In genomic region chr11:96872441-96873379, GRCm38 (mm10) we compare ENCODE assay signal across 9 mouse cellular contexts. TPM values are rescaled to one million over a fixed set of nuclear protein-coding genes. Genes with fewer than 3 reads are reported as not detected.
DNase-seq lines count a peak whose midpoint lies in the region; ATAC-seq lines count a peak whose summit lies in the region.
"Had no signal": no experiment of that assay in that cellular context is flagged by ENCODE, and none has a peak within 500 bp of the region (broad histone marks: within the 10 kb centered on the region; RNA-seq: fewer than 3 reads in every experiment).

No protein-coding gene starts in this region.

- peak; percentile 42 for ATAC-seq in hindbrain, embryonic 15.5 days (ENCODE audit: low FRiP score, low read depth)
- no peak for ATAC-seq in neural tube, embryonic 13.5 days (ENCODE audit: low read depth)
- ATAC-seq in megakaryocyte progenitor cell, adult 5-6 weeks (replicated peaks; ENCODE audit: poor library complexity) = no peak; the same call in 1 of the 2 replicates

- WGBS in hindbrain, embryonic 15.5 days = 3% methylated on average over 24 of the region's 24 CpGs
- 2% methylated on average over 24 of the region's 24 CpGs for WGBS in neural tube, embryonic 13.5 days

- H3K9me3 ChIP-seq in hindbrain, embryonic 15.5 days = no peaks in the 10 kb centered on the region
- no peaks in the 10 kb centered on the region for H3K9me3 ChIP-seq in neural tube, embryonic 13.5 days

- no peak overlapping the region for H3K4me3 ChIP-seq in hindbrain, embryonic 15.5 days
- no peak overlapping the region for H3K4me3 ChIP-seq in neural tube, embryonic 13.5 days

- H3K27ac ChIP-seq in hindbrain, embryonic 15.5 days (replicated peaks) = peak overlapping the region; percentile 97
- H3K27ac ChIP-seq in neural tube, embryonic 13.5 days (replicated peaks) = peak overlapping the region; percentile 99

- no peaks in the 10 kb centered on the region for H3K27me3 ChIP-seq in hindbrain, embryonic 15.5 days
- no peaks in the 10 kb centered on the region for H3K27me3 ChIP-seq in neural tube, embryonic 13.5 days

- peak overlapping the region; percentile 25 for H3K9ac ChIP-seq in hindbrain, embryonic 15.5 days
- H3K9ac ChIP-seq in neural tube, embryonic 13.5 days = peak overlapping the region; percentile 65

- peak; percentile 38 for DNase-seq in kidney, postnatal 10 days
- no peak for DNase-seq in kidney, postnatal 36 days
- peak; percentile 84 for DNase-seq in embryo, embryonic 11 days
- no peak for DNase-seq in urinary bladder, adult 2 months (ENCODE audit: low spot score)
- no peak for DNase-seq in spleen, adult 18-20 months

- peak overlapping the region; percentile 31 for H3K4me2 ChIP-seq in hindbrain, embryonic 15.5 days
- peak overlapping the region; percentile 39 for H3K4me2 ChIP-seq in neural tube, embryonic 13.5 days

- peaks cover 52% of the 10 kb centered on the region for H3K4me1 ChIP-seq in hindbrain, embryonic 15.5 days (replicated peaks)
- H3K4me1 ChIP-seq in neural tube, embryonic 13.5 days (replicated peaks) = peaks cover 61% of the 10 kb centered on the region

- H3K36me3 ChIP-seq in hindbrain, embryonic 15.5 days = no peaks in the 10 kb centered on the region
- no peaks in the 10 kb centered on the region for H3K36me3 ChIP-seq in neural tube, embryonic 13.5 days

RNA-seq across cellular contexts. Expression of gene Copz2, which starts 23.0 kb away (rescaled TPM):
- 21.9 and 25.9 TPM in 2 replicates for polyA plus RNA-seq in hindbrain, embryonic 15.5 days (2015; fragmentation: Nextera tagmentation; extraction: Ambion mirVana)
- 36.6 and 43.2 TPM in 2 replicates for polyA plus RNA-seq in neural tube, embryonic 13.5 days (2015; fragmentation: Nextera tagmentation; extraction: Ambion mirVana)
- 111 and 117 TPM in 2 replicates for polyA plus RNA-seq in urinary bladder, adult 2 months (2012; rRNA removed)
- 6.2 and 6.5 TPM in 2 replicates for total RNA-seq in megakaryocyte progenitor cell, adult 5-6 weeks (2015)
- total RNA-seq in megakaryocyte progenitor cell, adult 5-6 weeks (2017) = 3.3 and 4.0 TPM in 2 replicates

RNA-seq across cellular contexts. Expression of gene Nfe2l1, which starts 42.9 kb away (rescaled TPM):
- 74.3 and 80.5 TPM in 2 replicates for polyA plus RNA-seq in hindbrain, embryonic 15.5 days (2015; fragmentation: Nextera tagmentation; extraction: Ambion mirVana)
- 66.2 and 66.5 TPM in 2 replicates for polyA plus RNA-seq in neural tube, embryonic 13.5 days (2015; fragmentation: Nextera tagmentation; extraction: Ambion mirVana)
- polyA plus RNA-seq in urinary bladder, adult 2 months (2012; rRNA removed) = 120 and 137 TPM in 2 replicates
- total RNA-seq in megakaryocyte progenitor cell, adult 5-6 weeks (2015) = 39.0 and 39.8 TPM in 2 replicates
- 41.0 and 42.5 TPM in 2 replicates for total RNA-seq in megakaryocyte progenitor cell, adult 5-6 weeks (2017)

RNA-seq across cellular contexts. Expression of gene Cdk5rap3, which starts 43.6 kb away (rescaled TPM):
- polyA plus RNA-seq in hindbrain, embryonic 15.5 days (2015; fragmentation: Nextera tagmentation; extraction: Ambion mirVana) = 81.6 and 82.8 TPM in 2 replicates
- 79.2 and 92.0 TPM in 2 replicates for polyA plus RNA-seq in neural tube, embryonic 13.5 days (2015; fragmentation: Nextera tagmentation; extraction: Ambion mirVana)
- 46.5 and 47.5 TPM in 2 replicates for polyA plus RNA-seq in urinary bladder, adult 2 months (2012; rRNA removed)
- 30.3 and 31.4 TPM in 2 replicates for total RNA-seq in megakaryocyte progenitor cell, adult 5-6 weeks (2015)
- 70.1 and 74.3 TPM in 2 replicates for total RNA-seq in megakaryocyte progenitor cell, adult 5-6 weeks (2017)

RNA-seq across cellular contexts. Expression of gene Prr15l, which starts 55.2 kb away (rescaled TPM):
- polyA plus RNA-seq in hindbrain, embryonic 15.5 days (2015; fragmentation: Nextera tagmentation; extraction: Ambion mirVana) = 0.35 and 0.41 TPM in 2 replicates
- polyA plus RNA-seq in neural tube, embryonic 13.5 days (2015; fragmentation: Nextera tagmentation; extraction: Ambion mirVana) = 0.21 TPM in 1 of 2 replicates, not detected in the other
- 7.6 and 8.9 TPM in 2 replicates for polyA plus RNA-seq in urinary bladder, adult 2 months (2012; rRNA removed)
- not detected in 2 replicates for total RNA-seq in megakaryocyte progenitor cell, adult 5-6 weeks (2015)
- not detected in 2 replicates for total RNA-seq in megakaryocyte progenitor cell, adult 5-6 weeks (2017)
- total RNA-seq: layer of hippocampus, postnatal 14 days had no signal

Comparison
In these comparisons a context has a peak if more than half of its experiments do, and no peak if none do; other contexts are left out.
1. DNase-seq: peak in kidney, postnatal 10 days (single experiment) and embryo, embryonic 11 days (single experiment); none in kidney, postnatal 36 days (0 of 2), urinary bladder, adult 2 months (single experiment) and spleen, adult 18-20 months (0 of 2).